Mouse (Mus musculus): ENCODE measurements around the gene Gm20388. TPM values are rescaled to one million over a fixed set of nuclear protein-coding genes. Genes with fewer than 3 reads are reported as not detected.

Gene Gm20388
- polyA plus RNA-seq, 1 experiment from 2014 or later: 5.5 TPM

DNA sequence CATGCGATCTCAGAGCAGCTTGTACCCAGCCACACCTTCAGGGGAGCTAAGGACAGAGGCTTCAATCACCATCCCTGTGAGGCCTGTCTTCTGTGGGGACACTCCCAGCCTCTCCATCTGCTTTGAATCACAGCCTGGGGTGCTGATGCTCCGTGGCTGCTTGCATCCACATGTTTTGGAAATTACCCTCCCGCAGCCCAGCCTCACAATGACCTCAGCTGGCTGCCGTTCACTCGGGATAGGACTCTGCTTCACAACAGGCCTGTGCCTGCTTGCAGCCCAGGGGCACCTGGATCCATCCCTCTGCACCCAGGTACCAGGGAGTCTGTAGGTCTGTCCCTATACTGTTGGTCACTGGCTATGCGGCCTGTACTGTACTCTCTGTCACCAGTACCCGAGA lies 2153.7 kb downstream of the Gm20388 start:
- DNase-seq (ENCODE audit: extremely low spot score, low spot score): no peak
- WGBS: 68% methylated on average over 7 of the region's 7 CpGs
- H3K27ac ChIP-seq: no peak overlapping the region

DNA sequence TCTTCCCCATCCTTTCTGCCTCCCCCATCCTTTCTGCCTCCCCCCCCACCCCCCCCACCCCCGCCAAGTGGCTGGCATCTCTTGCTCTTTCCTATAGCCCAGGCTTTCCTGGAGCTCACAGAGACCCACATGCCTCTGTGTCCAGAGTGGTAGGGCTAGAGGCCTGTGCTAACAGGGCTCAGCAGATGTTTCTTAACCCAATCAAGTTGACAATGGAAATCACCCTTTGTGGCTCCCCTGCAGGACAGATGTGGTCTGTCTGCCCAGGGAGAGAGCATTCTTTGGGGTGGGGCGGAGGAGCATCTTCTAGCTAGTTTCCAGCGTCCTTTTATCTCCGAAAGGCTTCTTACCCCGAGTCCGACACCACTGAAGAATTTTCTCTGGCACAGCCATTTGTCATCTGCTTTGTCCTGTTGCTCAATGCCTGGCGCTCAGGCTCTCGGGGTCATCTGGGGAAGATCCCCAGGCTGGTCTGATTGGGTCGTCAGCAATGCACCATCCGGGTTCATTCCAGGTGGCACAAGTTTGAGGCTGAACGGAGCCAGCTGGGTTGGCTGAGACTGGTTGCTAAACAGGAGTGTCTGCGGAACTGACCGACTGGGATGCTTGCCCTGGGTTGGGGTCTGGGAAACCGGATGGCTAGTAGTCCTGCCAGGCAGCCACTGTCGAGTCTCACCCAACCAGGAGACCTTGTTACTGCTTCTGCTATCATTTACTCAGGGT lies 2157.3 kb downstream of the Gm20388 start:
- H3K27me3 ChIP-seq (ENCODE audit: poor library complexity, severe bottlenecking): 0 out of 2 replicates have a peak, but pooled peaks cover 4% of the 10 kb centered on the region
- H3K36me3 ChIP-seq (replicated peaks): no peaks in the 10 kb centered on the region
- no peaks in the 10 kb centered on the region for H3K9me3 ChIP-seq
- no peak for DNase-seq (ENCODE audit: extremely low spot score, low spot score)
- H3K27ac ChIP-seq: no peak overlapping the region
- peaks cover 21% of the 10 kb centered on the region for H3K4me1 ChIP-seq
- 81% methylated on average over 15 of the region's 15 CpGs for WGBS
- H3K4me3 ChIP-seq: no peak overlapping the region

More for the DNA sequence above, 2153.7 kb downstream of the Gm20388 start:
- Histone ChIP-seq H3K4me1 (peaks cover 33% of the 10 kb centered on the region), H3K36me3 (replicated peaks) (no peaks in the 10 kb centered on the region), H3K27me3 (ENCODE audit: poor library complexity, severe bottlenecking) (0 out of 2 replicates have a peak, but pooled peaks cover 4% of the 10 kb centered on the region), H3K4me3 (no peak overlapping the region), H3K9me3 (no peaks in the 10 kb centered on the region)

DNA sequence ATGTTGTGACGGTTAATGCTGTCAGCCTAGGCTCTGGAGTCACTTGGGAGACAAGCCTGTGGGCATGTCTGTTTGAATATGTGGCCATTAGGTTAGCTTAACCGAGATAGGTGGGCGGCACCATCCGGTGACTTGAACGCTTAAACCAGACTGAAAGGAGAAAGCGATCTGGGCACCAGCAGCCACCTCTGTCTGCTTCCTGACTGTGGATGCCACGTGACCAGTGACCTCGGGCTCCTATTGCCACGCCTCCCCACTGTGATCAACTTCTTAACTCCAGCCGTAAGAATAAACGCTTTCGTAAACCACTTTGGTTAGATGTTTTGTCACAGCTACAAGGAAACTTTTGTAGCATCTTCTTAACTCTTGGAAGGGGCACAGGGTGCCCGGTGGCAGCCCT lies 2158.0 kb downstream of the Gm20388 start:
- peaks cover 21% of the 10 kb centered on the region for H3K4me1 ChIP-seq
- H3K27me3 ChIP-seq (ENCODE audit: poor library complexity, severe bottlenecking): 0 out of 2 replicates have a peak, but pooled peaks cover 4% of the 10 kb centered on the region
- H3K4me3 ChIP-seq: no peak overlapping the region
- no peaks in the 10 kb centered on the region for H3K36me3 ChIP-seq (replicated peaks)
- WGBS: 88% methylated on average over 13 of the region's 13 CpGs
- H3K27ac ChIP-seq: no peak overlapping the region
- H3K9me3 ChIP-seq: no peaks in the 10 kb centered on the region
- DNase-seq (ENCODE audit: extremely low spot score, low spot score): no peak

DNA sequence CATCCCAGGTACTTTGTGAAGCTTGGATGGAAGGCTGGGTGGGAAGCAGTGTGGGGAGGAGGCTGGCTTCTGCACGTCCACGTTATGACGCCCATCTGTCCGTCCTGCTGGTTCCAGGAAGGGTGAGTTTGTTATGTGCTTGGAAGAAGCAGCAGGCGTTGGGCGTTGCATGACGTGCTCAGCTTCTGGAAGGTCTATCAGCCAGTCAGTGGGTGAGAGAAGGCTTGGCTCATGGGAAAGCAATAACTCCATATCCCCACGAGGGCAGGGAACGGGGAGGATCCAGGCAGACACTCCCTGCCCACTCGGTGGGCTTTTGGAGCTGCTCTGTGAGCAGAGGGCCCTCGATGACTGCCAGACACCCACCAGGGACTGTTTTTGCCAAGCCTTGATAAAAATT lies 2158.6 kb downstream of the Gm20388 start:
- H3K27ac ChIP-seq: no peak overlapping the region
- no peaks in the 10 kb centered on the region for H3K36me3 ChIP-seq (replicated peaks)
- H3K4me3 ChIP-seq: no peak overlapping the region
- no peaks in the 10 kb centered on the region for H3K9me3 ChIP-seq
- DNase-seq (ENCODE audit: extremely low spot score, low spot score): no peak
- 89% methylated on average over 11 of the region's 11 CpGs for WGBS
- peaks cover 21% of the 10 kb centered on the region for H3K4me1 ChIP-seq
- 0 out of 2 replicates have a peak, but pooled peaks cover 4% of the 10 kb centered on the region for H3K27me3 ChIP-seq (ENCODE audit: poor library complexity, severe bottlenecking)

DNA sequence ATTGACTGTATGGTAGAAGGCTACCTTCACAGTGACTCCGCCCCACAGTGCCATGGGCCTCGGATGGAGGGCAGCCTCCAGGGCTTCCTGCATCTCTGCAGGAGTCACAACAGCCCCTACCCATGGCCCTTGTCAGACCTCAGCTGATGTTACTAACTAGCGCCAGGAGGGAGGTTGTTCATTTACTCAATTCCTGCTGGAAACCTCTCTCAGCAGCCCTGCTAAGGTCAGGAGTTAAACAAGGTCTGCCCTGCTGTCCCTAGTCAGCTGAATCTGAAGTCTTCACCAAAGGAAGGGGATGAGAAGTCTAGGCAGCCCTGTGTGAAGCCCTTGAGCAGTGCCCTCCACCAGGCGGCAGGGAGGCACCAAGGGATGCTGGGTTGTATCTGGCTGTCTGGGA lies 2160.6 kb downstream of the Gm20388 start:
- H3K36me3 ChIP-seq (replicated peaks): no peaks in the 10 kb centered on the region
- H3K27ac ChIP-seq: no peak overlapping the region
- 58% methylated on average over 4 of the region's 4 CpGs for WGBS
- DNase-seq (ENCODE audit: extremely low spot score, low spot score): no peak
- no peak overlapping the region for H3K4me3 ChIP-seq
- H3K27me3 ChIP-seq (ENCODE audit: poor library complexity, severe bottlenecking): peaks cover 13% of the 10 kb centered on the region
- no peaks in the 10 kb centered on the region for H3K9me3 ChIP-seq
- H3K4me1 ChIP-seq: peaks cover 19% of the 10 kb centered on the region

DNA sequence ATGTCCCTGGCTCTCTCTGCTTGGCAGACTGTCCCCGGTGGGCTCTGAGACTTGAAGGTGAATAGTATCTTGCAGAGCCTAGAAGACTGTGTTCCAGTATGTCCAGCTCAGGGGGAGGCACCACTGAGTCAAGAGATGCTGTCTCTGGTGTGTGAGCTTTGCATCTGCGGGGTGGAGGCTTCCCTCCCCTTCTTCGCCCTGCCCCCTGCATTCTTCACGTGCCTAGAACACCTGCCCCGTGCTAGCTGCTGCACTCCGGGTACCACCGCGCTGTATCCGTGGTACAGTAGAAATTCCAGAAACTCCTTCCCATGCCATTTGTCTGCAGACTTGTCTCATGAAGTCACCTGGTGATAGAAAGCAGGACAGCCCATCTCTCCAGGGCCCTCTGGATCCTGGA lies 2163.3 kb downstream of the Gm20388 start:
- H3K4me1 ChIP-seq: peaks cover 36% of the 10 kb centered on the region
- peaks cover 22% of the 10 kb centered on the region for H3K27me3 ChIP-seq (ENCODE audit: poor library complexity, severe bottlenecking)
- WGBS: 84% methylated on average over 9 of the region's 9 CpGs
- no peak overlapping the region for H3K4me3 ChIP-seq
- no peaks in the 10 kb centered on the region for H3K9me3 ChIP-seq
- H3K27ac ChIP-seq: no peak overlapping the region
- H3K36me3 ChIP-seq (replicated peaks): no peaks in the 10 kb centered on the region
- DNase-seq (ENCODE audit: extremely low spot score, low spot score): no peak

DNA sequence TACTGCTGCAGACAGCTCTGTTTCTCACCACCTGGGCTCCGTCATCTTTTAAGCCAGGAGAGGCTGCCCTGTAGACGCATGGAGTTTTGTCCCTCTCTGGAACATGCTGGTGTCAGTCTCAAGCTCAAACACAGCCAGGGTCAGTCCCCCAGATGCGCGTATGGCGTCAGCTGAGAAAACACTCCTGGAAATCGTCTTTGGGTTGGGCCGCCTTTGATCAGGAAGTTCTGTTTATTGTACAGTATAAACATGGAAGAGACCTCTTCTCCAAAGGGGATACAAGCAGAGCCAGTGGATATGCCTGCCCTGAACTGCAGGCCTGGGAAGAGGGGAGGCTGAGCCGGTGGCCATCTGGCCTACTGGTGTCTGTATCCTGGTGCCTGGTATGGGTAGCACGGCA lies 2163.8 kb downstream of the Gm20388 start:
- H3K27me3 ChIP-seq (ENCODE audit: poor library complexity, severe bottlenecking): peaks cover 21% of the 10 kb centered on the region
- peaks cover 41% of the 10 kb centered on the region for H3K4me1 ChIP-seq
- H3K4me3 ChIP-seq: no peak overlapping the region
- H3K9me3 ChIP-seq: no peaks in the 10 kb centered on the region
- WGBS: 92% methylated on average over 9 of the region's 9 CpGs
- no peak overlapping the region for H3K27ac ChIP-seq
- H3K36me3 ChIP-seq (replicated peaks): no peaks in the 10 kb centered on the region
- no peak for DNase-seq (ENCODE audit: extremely low spot score, low spot score)

DNA sequence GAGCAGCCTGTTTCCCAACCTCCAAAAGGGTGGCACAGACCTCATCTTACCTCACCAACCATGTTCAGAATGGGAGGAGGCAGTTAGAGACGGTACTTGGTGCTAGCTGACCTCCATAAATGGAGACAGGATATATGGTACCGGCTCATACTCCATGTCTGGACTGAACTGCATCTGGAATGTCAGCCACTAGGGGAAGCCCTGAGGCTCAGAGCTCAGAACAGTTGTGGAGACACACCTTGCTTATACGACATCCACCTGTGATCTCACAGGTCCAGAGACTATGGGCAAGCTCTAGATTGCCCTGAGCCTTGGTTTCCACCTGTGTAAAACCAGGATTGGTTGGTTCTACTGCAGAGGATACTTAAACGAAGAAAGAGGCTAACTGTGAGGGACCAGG lies 2164.3 kb downstream of the Gm20388 start:
- H3K27me3 ChIP-seq (ENCODE audit: poor library complexity, severe bottlenecking): peaks cover 25% of the 10 kb centered on the region
- no peaks in the 10 kb centered on the region for H3K9me3 ChIP-seq
- no peak for DNase-seq (ENCODE audit: extremely low spot score, low spot score)
- 84% methylated on average over 4 of the region's 4 CpGs for WGBS
- H3K4me3 ChIP-seq: no peak overlapping the region
- H3K27ac ChIP-seq: no peak overlapping the region; the same call in 1 of the 2 replicates
- H3K36me3 ChIP-seq (replicated peaks): no peaks in the 10 kb centered on the region
- peaks cover 46% of the 10 kb centered on the region for H3K4me1 ChIP-seq

DNA sequence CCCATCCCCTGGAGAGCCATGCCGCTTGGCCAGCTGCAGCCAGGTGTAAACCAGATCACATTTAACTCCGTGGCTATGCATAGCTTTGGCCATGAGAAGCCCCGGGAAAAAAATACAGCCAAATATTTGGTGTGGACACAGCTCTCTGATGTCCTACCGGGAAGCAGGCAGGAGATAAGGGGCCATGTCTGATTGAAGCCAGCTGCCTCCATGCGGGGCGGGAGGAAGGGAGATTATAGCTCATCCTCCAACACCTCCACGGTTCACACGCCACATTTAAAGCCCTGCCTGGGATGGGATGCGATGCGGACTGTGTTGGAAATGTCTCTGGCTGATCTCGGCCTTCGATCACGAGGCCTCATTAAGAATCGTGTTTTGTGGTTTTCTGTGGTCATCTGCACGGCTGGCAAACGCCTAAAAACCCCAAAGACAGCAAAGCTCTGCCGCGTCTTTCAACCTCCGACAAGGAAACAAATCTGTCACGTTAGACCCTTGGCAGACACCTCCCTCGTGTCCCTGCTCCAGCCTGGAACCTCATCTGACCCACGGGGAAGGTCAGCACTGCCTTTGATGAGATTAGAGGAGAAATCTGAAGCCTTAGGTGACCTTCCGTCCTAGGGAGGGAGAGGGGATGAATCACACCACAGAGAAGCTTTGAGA lies 2165.7 kb downstream of the Gm20388 start:
- Histone ChIP-seq H3K27me3 (ENCODE audit: poor library complexity, severe bottlenecking) (peaks cover 26% of the 10 kb centered on the region), H3K36me3 (replicated peaks) (no peaks in the 10 kb centered on the region), H3K4me3 (no peak overlapping the region), H3K9me3 (no peaks in the 10 kb centered on the region), H3K27ac (no peak overlapping the region), H3K4me1 (peaks cover 52% of the 10 kb centered on the region)
- 53% methylated on average over 23 of the region's 23 CpGs for WGBS
- no peak for DNase-seq (ENCODE audit: extremely low spot score, low spot score)

DNA sequence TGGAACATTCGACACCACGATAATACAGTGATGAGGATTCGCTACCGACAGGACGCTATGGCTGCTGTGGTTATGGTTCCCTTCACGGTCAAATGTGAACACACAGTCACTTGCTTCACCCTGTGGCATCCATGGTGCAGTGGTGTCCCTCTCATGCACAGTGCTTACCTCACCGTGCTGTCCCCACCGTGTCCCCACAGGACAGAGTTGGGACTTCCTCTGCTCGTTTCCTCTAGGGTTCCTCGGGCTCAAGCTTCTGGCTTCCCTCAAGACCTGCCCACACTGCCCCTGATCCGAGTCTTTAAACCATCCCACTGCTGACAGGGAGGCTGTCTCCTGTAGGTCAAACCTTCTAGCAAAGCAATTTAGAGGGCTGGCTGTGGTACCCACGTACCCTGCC lies 2167.7 kb downstream of the Gm20388 start:
- peak overlapping the region; percentile 51; the same call in 1 of the 2 replicates for H3K27ac ChIP-seq
- no peaks in the 10 kb centered on the region for H3K36me3 ChIP-seq (replicated peaks)
- H3K27me3 ChIP-seq (ENCODE audit: poor library complexity, severe bottlenecking): peaks cover 40% of the 10 kb centered on the region
- no peaks in the 10 kb centered on the region for H3K9me3 ChIP-seq
- H3K4me3 ChIP-seq: no peak overlapping the region
- H3K4me1 ChIP-seq: peaks cover 49% of the 10 kb centered on the region
- 91% methylated on average over 12 of the region's 12 CpGs for WGBS
- DNase-seq (ENCODE audit: extremely low spot score, low spot score): no peak

DNA sequence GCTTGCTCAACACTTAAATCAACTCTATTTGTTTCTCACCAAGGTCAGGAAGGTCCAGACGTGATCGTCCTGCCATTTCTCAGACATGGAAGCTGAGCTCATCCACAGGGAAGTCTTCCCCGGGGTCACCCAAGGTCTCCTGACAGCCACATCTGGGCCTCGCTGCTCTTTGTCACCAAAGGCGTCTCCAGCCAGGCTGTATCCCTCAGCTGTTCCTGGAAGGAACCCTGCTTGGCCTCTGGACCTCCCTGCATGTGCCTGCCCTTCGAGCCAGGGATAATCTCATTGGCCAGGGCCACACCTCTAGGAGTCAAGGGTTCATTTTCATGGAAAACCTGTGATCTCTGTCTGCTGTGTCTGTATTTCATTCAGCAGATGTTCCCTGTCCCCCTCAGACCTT lies 2168.5 kb downstream of the Gm20388 start:
- Histone ChIP-seq H3K27ac (no peak overlapping the region), H3K36me3 (replicated peaks) (no peaks in the 10 kb centered on the region), H3K4me3 (no peak overlapping the region), H3K27me3 (ENCODE audit: poor library complexity, severe bottlenecking) (peaks cover 40% of the 10 kb centered on the region), H3K9me3 (no peaks in the 10 kb centered on the region), H3K4me1 (peaks cover 52% of the 10 kb centered on the region)
- 61% methylated on average over 6 of the region's 6 CpGs for WGBS
- no peak for DNase-seq (ENCODE audit: extremely low spot score, low spot score)

DNA sequence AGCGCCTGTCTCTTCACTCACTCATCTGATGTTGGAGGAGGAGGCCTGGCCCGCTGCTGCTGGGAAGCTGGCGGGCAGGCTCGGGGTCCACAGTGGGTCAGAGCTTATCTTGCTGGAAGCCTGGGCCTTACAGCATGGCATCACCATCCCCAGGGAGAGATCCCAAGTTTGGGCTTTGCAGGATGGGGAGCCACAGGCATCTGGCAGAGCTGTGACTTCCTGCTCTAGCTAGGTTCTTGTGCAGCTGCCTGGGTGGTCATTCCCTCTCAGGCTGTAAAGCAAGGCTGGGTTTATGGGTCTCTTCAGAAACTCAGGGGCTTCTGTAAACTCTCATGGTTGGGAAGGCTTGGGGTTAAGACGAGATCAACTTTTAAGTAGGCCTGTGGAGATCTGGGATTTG lies 2169.7 kb downstream of the Gm20388 start:
- H3K4me1 ChIP-seq: peaks cover 50% of the 10 kb centered on the region
- no peak for DNase-seq (ENCODE audit: extremely low spot score, low spot score)

DNA sequence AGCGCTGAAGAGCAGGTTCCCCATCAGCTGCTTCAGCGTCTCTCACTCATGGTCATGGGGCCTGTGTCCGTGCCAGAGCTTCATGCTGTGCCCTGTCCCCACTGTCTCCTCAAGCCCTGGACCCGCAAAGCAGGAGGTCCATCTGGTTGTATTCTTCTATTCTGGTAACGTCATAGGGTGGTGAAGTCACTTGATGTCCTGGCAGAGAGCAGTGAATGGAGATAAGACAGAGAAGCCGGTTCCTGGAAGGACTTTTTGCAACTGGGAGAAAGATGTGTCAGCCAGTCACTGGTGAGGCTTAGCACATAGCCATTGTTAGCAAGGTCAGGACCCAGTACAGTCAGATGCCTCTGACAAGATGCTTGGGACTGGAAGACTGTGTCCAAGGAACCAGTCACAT lies 2172.8 kb downstream of the Gm20388 start:
- DNase-seq (ENCODE audit: extremely low spot score, low spot score): no peak
- no peaks in the 10 kb centered on the region for H3K36me3 ChIP-seq (replicated peaks)
- H3K9me3 ChIP-seq: no peaks in the 10 kb centered on the region
- no peak overlapping the region for H3K4me3 ChIP-seq
- H3K27me3 ChIP-seq (ENCODE audit: poor library complexity, severe bottlenecking): peaks cover 33% of the 10 kb centered on the region
- H3K4me1 ChIP-seq: peaks cover 30% of the 10 kb centered on the region
- H3K27ac ChIP-seq: no peak overlapping the region
- 87% methylated on average over 6 of the region's 6 CpGs for WGBS

More for the DNA sequence above, 2169.7 kb downstream of the Gm20388 start:
- no peak overlapping the region for H3K27ac ChIP-seq
- no peak overlapping the region for H3K4me3 ChIP-seq
- WGBS: 55% methylated on average over 5 of the region's 5 CpGs
- H3K27me3 ChIP-seq (ENCODE audit: poor library complexity, severe bottlenecking): peaks cover 35% of the 10 kb centered on the region
- H3K36me3 ChIP-seq (replicated peaks): no peaks in the 10 kb centered on the region
- H3K9me3 ChIP-seq: no peaks in the 10 kb centered on the region
